Mouse (Mus musculus) CH12.LX (cell line): ENCODE measurements around the gene Nom1.

Experiments
- CTCF ChIP-seq, 2 experiments: IDR thresholded peaks in 1 of 2; conservative IDR thresholded peaks in 1 of 2; 2 replicates each; pipeline ENCODE4 v1.5.1; 2011 to 2012; ENCODE audit warnings: low read depth in 2 of 2, low read length in 2 of 2, improper control_type of control experiment in 1 of 2, inconsistent platforms in 1 of 2, mild to moderate bottlenecking in 1 of 2, moderate library complexity in 1 of 2
- E2F4 ChIP-seq: IDR thresholded peaks from 2 replicates; pipeline ENCODE4 v1.6.1; 2011; ENCODE audit warnings: low read depth, low read length, improper control_type of control experiment; ENCODE audit not compliant: insufficient replicate concordance
- ELF1 ChIP-seq: IDR thresholded peaks from 2 replicates; pipeline ENCODE4 v1.6.1; 2014; ENCODE audit warnings: low read depth, mild to moderate bottlenecking, inconsistent platforms, low read length, improper control_type of control experiment
- MAX ChIP-seq: IDR thresholded peaks from 2 replicates; pipeline ENCODE4 v1.6.1; 2011; ENCODE audit warnings: low read length, improper control_type of control experiment
- POLR2A ChIP-seq: IDR thresholded peaks from 2 replicates; pipeline ENCODE4 v1.6.1; 2011; ENCODE audit warnings: low read depth, mild to moderate bottlenecking, improper control_type of control experiment, low read length
- POLR2AphosphoS2 ChIP-seq: IDR thresholded peaks from 2 replicates; pipeline ENCODE4 v1.6.1; 2011; ENCODE audit warnings: low read depth, low read length, improper control_type of control experiment
- ZMIZ1 ChIP-seq: IDR thresholded peaks from 2 replicates; pipeline ENCODE4 v1.6.1; 2012; ENCODE audit warnings: low read depth, mild to moderate bottlenecking, inconsistent platforms, low read length, improper control_type of control experiment

DNA sequence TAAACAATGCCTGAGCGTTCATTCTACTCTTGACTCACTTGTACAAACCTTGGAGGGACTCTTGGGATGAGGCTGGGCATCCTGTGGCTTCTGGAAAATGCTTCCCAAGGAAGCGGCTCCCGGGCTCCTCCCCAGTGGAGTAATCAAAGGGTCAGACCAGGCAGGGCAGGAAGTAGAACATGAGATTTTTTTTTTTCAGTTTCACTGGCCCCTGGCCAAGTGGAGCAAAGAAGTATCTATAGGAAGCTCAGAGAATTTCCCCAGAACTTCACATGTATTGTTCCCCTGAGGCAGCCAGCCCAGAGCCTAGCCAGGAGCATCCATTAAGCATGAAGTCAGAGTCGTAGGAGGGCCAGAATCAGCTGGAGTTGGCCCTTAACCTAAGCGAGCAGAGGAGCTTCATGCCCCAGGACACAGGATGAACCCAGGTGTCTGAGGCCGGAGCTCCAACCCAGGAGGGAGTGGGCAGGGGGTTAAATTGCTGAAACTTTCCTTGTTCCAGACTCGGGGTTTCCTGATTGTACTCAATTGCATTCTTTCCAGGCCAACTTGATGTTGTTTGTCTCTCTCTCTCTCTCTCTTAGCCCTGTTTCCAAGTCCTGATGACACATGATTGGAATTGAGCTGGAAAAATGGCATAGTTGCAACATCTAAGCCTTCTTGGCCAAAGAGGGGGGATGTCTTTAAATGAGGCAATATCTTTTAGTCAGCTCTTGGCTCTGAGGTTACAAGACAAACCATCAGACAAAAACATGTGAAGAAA lies 46.1 kb upstream of the Nom1 start:
- TF ChIP-seq POLR2A (no peak), POLR2AphosphoS2 (no peak), MAX (no peak), E2F4 (no peak), ZMIZ1 (no peak), ELF1 (no peak), CTCF (conservative IDR thresholded peaks at IDR 0.05 in 1 of 2, IDR thresholded peaks at IDR 0.05 in 1 of 2; ENCODE audit: low read depth in 2 of 2, low read length in 2 of 2) (no peak)
